Mouse (Mus musculus) thymus, adult 2 months (tissue): Measurements from ENCODE around the gene Schip1.

Source experiments
- CTCF ChIP-seq: fragments of 200-500 bp; IDR thresholded peaks from 2 replicates; pipeline ENCODE4 v1.5.1; 2012; ENCODE audit warnings: mild to moderate bottlenecking, control low read depth, low read length, moderate library complexity, borderline replicate concordance; ENCODE audit not compliant: control insufficient read depth, poor library complexity, insufficient read depth; ENCODE audit errors: extremely low read depth
- POLR2A ChIP-seq: fragments of 200-500 bp; IDR thresholded peaks from 2 replicates; pipeline ENCODE4 v1.6.1; 2012; ENCODE audit warnings: mild to moderate bottlenecking, low read length, control low read depth, moderate library complexity; ENCODE audit not compliant: control insufficient read depth, poor library complexity, insufficient read depth; ENCODE audit errors: extremely low read depth

DNA sequence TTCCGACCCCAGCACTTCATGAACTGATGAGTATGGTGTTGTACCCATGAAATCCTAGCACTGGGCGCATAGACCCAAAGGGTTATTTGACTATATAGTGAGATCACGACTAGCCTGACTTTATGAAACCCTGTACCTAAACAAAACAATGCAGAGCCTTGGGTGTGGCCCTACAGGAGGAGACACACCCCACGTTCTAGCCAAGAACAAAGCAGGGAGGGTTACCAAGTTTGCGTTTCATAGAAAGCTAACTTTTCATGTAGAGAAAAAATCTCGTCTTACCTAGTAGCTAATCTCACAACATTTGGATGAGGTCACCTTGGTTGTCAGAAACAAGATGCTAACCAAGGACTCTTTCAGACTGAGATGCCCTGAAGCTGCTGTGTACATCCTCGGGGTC, 411.7 kb downstream of the Schip1 start:
- TF ChIP-seq CTCF, result no peak
- TF ChIP-seq POLR2A, result no peak
